Mouse (Mus musculus) small intestine, adult 2 months (tissue): ENCODE measurements at regions not wholly inside any gene's neighbourhood (a gene's known extent, or its start where the extent isn't known, plus 50 kb on each side); places are given as distances from the start of the nearest gene placed in this dataset.

Experiments
- CTCF ChIP-seq: fragments of 200-500 bp; IDR thresholded peaks from 2 replicates; pipeline ENCODE4 v1.5.1; 2012; ENCODE audit warnings: low read depth, mild to moderate bottlenecking, control low read depth, inconsistent platforms, low read length, moderate library complexity, mixed read lengths; ENCODE audit not compliant: insufficient replicate concordance, insufficient read length; ENCODE audit errors: extremely low read depth
- POLR2A ChIP-seq: fragments of 200-500 bp; IDR thresholded peaks from 2 replicates; pipeline ENCODE4 v1.6.1; 2012; ENCODE audit warnings: low read depth, mild to moderate bottlenecking, control low read depth, inconsistent platforms, low read length, moderate library complexity

GRCm38 (mm10) chr2:131430474-131430873, 60.8 kb upstream of the Smox start:
- no peak for TF ChIP-seq CTCF
- no peak for TF ChIP-seq POLR2A
